Mouse (Mus musculus) liver, embryonic 12.5 days (tissue): ENCODE measurements around the gene Kat2a. TPM values are rescaled to one million over a fixed set of nuclear protein-coding genes. Genes with fewer than 3 reads are reported as not detected.
A peak's percentile ranks its signal among the peaks of the same experiment; 100 is the strongest.

ENCODE experiments used
- ATAC-seq: fragments of 200-750 bp; cut with Nextera tagmentation; 2 replicates; pipeline ENCODE4 v1.8.0; 2017; ENCODE audit warnings: moderate number of reproducible peaks, mild to moderate bottlenecking, moderate library complexity
- H3K27ac ChIP-seq: fragments of 300-500 bp; sonication (generic); 2 replicates; pipeline ENCODE4 v1.5.1; 2016; ENCODE audit warnings: mild to moderate bottlenecking
- H3K27me3 ChIP-seq: fragments of 300-500 bp; sonication (generic); replicated peaks from 2 replicates; pipeline ENCODE4 v1.6.1; 2016; ENCODE audit warnings: mild to moderate bottlenecking, moderate library complexity
- H3K36me3 ChIP-seq: fragments of 300-500 bp; sonication (generic); 2 replicates; pipeline ENCODE4 v1.6.1; 2016; ENCODE audit warnings: mild to moderate bottlenecking, moderate library complexity
- H3K4me1 ChIP-seq: fragments of 300-500 bp; sonication (generic); 2 replicates; pipeline ENCODE4 v1.6.1; 2016
- H3K4me2 ChIP-seq: fragments of 300-500 bp; sonication (generic); 2 replicates; pipeline ENCODE4 v1.6.1; 2016; ENCODE audit warnings: mild to moderate bottlenecking, moderate library complexity
- H3K4me3 ChIP-seq: fragments of 300-500 bp; sonication (generic); 2 replicates; pipeline ENCODE4 v1.5.1; 2016; ENCODE audit warnings: mild to moderate bottlenecking, moderate library complexity
- H3K9ac ChIP-seq: fragments of 300-500 bp; sonication (generic); 2 replicates; pipeline ENCODE4 v1.6.1; 2016; ENCODE audit warnings: mild to moderate bottlenecking, moderate library complexity
- H3K9me3 ChIP-seq: fragments of 300-500 bp; sonication (generic); replicated peaks from 2 replicates; pipeline ENCODE4 v1.6.1; 2016; ENCODE audit warnings: mild to moderate bottlenecking, moderate library complexity
- WGBS: fragments of 180-500 bp; shearing (Covaris S2); methylation state at CpG from one replicate; pipeline ENCODE4 v1.1.7; 2016; ENCODE audit not compliant: insufficient replicate concordance; 5-methylcytosine and 5-hydroxymethylcytosine counted together
- polyA plus RNA-seq: library from polyadenylated mRNA; unstranded; fragments of >200 nt; fragmentation: Nextera tagmentation; extraction: Ambion mirVana; gene quantifications from 2 replicates; pipeline ENCODE4 v1.2.1, GENCODE M21; 2016

Gene Kat2a
- polyA plus RNA-seq, 1 experiment from 2014 or later, result 39.4 TPM

DNA sequence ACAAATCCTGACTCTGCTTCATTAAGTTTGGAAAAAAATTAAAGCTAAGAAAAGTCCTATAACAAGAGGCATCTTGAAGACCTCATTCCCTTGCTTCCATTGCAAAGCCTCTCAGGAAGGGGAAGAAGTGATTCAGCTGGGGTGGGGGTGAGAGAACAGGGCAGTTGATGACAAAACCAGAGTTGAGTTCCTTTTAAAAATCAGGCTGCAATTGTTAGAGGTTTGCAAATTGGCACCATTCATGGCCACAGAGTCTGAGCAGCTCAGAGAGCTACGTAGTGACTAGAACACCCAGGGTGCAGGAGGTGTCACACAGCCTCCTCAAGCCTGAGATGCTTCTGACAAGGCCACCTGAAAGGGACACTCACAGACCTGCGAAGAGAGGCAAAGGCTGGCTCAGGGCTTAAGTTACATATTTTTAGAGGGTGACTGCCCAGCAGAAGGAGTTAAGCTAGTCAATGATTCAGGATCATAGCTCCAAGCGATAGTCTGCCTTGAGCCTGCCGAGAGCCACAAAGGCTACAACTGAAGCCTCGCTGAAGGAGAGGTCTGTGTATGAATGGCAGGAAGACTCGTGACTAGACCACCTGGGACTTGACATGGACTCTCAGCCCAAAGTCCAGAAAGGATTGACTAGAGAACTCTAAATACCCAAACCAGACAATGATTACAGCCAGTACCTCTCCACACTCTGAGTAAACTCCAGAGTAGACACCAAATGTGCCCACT, 18.4 kb upstream of the Kat2a start:
- 72% methylated on average over 6 of the region's 6 CpGs for WGBS
- Histone ChIP-seq H3K27ac (0 out of 2 replicates have a peak overlapping the region, but pooled peaks have one; percentile 8), H3K4me1 (peaks cover 84% of the 10 kb centered on the region), H3K27me3 (no peaks in the 10 kb centered on the region), H3K9ac (no peak overlapping the region), H3K36me3 (peaks cover 63% of the 10 kb centered on the region), H3K4me3 (no peak overlapping the region), H3K9me3 (no peaks in the 10 kb centered on the region), H3K4me2 (no peak overlapping the region)
- ATAC-seq, result no peak

- H3K27me3 ChIP-seq, result no peaks in the 10 kb centered on the region
- no peak overlapping the region for H3K4me3 ChIP-seq
- H3K27ac ChIP-seq, result no peak overlapping the region
- no peak overlapping the region for H3K9ac ChIP-seq
- peaks cover 84% of the 10 kb centered on the region for H3K4me1 ChIP-seq
- 43% methylated on average over 4 of the region's 4 CpGs for WGBS
- no peak for ATAC-seq
- peaks cover 64% of the 10 kb centered on the region for H3K36me3 ChIP-seq
- no peaks in the 10 kb centered on the region for H3K9me3 ChIP-seq
- no peak overlapping the region for H3K4me2 ChIP-seq
Observed at GRCm38 (mm10) chr11:100729976-100730375, 17.7 kb upstream of the Kat2a start.

DNA sequence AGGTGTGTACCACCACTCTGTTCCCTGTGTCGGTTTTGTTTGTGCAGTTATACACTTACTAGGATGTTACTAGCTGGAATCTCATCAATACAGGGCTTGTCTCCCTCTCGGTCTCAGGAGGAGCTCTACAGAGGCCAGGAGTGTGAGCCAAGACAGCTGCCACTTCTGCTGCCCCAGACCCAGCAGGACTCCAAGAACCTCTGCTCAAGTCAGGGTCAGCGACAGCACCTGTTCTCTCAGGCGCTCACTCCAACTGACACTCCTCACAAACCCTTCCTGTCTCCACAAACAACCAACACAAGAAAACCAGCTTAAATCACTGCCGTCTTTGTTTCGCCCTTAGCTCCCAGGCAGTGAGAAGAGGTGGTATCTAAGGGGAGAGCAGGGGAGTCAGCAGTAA, 16.3 kb upstream of the Kat2a start:
- 87% methylated on average over 6 of the region's 6 CpGs for WGBS
- H3K27me3 ChIP-seq, result no peaks in the 10 kb centered on the region

DNA sequence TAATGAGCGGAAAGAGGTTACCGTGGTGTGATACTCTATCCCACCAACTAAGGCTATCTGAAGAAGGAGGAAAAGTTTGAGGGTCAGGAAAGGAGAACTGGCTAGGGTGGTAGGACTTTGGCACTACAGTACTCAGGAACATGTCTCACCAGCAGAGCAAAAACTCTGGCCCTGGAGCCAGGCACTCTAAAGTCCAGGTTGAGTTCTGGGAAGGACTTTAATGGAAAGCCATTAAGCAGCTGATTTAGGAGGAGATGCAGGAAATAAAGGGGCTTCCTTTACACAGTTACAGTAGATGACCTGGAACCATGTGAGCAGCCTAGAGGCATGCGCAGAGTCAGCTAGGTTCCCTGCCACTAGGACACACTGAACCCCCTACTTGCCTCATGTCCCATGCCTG, 14.9 kb upstream of the Kat2a start:
- H3K4me3 ChIP-seq, result no peak overlapping the region
- H3K27me3 ChIP-seq, result no peaks in the 10 kb centered on the region
- H3K9me3 ChIP-seq, result no peaks in the 10 kb centered on the region
- peaks cover 58% of the 10 kb centered on the region for H3K36me3 ChIP-seq
- ATAC-seq, result no peak
- H3K4me1 ChIP-seq, result peaks cover 83% of the 10 kb centered on the region
- no peak overlapping the region for H3K9ac ChIP-seq
- 95% methylated on average over 3 of the region's 3 CpGs for WGBS
- H3K27ac ChIP-seq, result no peak overlapping the region
- H3K4me2 ChIP-seq, result no peak overlapping the region

More for the DNA sequence above, 16.3 kb upstream of the Kat2a start:
- Histone ChIP-seq H3K4me1 (peaks cover 83% of the 10 kb centered on the region), H3K36me3 (peaks cover 66% of the 10 kb centered on the region), H3K9ac (no peak overlapping the region), H3K9me3 (no peaks in the 10 kb centered on the region), H3K4me3 (no peak overlapping the region), H3K27ac (no peak overlapping the region), H3K4me2 (no peak overlapping the region)
- no peak for ATAC-seq

- H3K4me2 ChIP-seq, result peak overlapping the region; percentile 22; the same call in 1 of the 2 replicates
- no peak overlapping the region; the same call in 1 of the 2 replicates for H3K9ac ChIP-seq
- H3K4me3 ChIP-seq, result no peak overlapping the region
- ATAC-seq, result peak; percentile 52; the same call in 1 of the 2 replicates
- H3K9me3 ChIP-seq, result no peaks in the 10 kb centered on the region
- 21% methylated on average over 5 of the region's 5 CpGs for WGBS
- H3K4me1 ChIP-seq, result peaks cover 83% of the 10 kb centered on the region
- H3K27me3 ChIP-seq, result no peaks in the 10 kb centered on the region
- peaks cover 62% of the 10 kb centered on the region for H3K36me3 ChIP-seq
- H3K27ac ChIP-seq, result peak overlapping the region; percentile 78
Observed at GRCm38 (mm10) chr11:100724919-100725512, 12.8 kb upstream of the Kat2a start.

- H3K36me3 ChIP-seq, result peaks cover 63% of the 10 kb centered on the region
- ATAC-seq, result peak; percentile 22; the same call in 1 of the 2 replicates
- H3K27ac ChIP-seq, result peak overlapping the region; percentile 74
- peaks cover 74% of the 10 kb centered on the region for H3K4me1 ChIP-seq
- WGBS, result 33% methylated on average over 2 of the region's 2 CpGs
- H3K9ac ChIP-seq, result peak overlapping the region; percentile 24; the same call in 1 of the 2 replicates
- H3K27me3 ChIP-seq, result no peaks in the 10 kb centered on the region
- H3K4me2 ChIP-seq, result peak overlapping the region; percentile 42
- H3K9me3 ChIP-seq, result no peaks in the 10 kb centered on the region
- H3K4me3 ChIP-seq, result no peak overlapping the region
Observed at GRCm38 (mm10) chr11:100722493-100723028, 10.3 kb upstream of the Kat2a start.

DNA sequence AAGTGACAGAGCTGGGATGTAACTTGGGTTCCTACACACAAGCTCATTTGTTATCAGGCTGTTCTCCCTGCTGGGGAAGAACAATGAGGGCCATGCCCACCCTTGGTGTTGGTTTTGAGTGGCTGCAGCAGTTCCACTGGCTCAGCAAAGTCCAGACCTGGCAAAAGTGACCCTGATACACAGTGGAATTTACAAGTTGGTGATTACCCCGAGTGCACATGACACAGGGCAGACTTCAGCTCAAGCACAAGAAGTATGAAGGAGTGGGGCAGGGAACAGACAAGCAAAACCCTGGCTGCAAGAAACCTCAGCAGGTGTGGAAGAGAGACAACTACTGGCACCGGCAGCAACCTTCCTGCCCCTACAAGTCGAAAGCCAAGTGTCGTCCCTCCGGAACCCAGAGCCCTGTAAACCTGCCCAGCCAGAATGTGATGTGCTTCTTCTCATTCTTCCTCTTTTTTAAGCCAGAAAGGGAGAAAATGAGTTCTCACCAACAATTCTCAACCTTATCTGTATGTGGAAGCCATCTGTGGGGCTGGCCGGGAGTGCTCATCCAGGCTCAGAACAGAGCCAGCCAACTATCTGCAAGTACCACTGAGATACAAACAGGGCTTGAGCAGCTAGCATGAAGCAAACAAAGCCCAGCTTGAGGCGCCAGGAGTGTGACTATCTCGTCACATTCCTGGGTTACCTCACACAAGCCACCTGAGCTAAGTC, 9.7 kb upstream of the Kat2a start:
- Histone ChIP-seq H3K36me3 (peaks cover 65% of the 10 kb centered on the region), H3K27me3 (no peaks in the 10 kb centered on the region), H3K9ac (peak overlapping the region; percentile 25), H3K4me2 (peak overlapping the region; percentile 42), H3K9me3 (no peaks in the 10 kb centered on the region), H3K4me3 (no peak overlapping the region), H3K4me1 (peaks cover 68% of the 10 kb centered on the region), H3K27ac (peak overlapping the region; percentile 74)
- 23% methylated on average over 8 of the region's 8 CpGs for WGBS
- ATAC-seq, result peak; percentile 75

DNA sequence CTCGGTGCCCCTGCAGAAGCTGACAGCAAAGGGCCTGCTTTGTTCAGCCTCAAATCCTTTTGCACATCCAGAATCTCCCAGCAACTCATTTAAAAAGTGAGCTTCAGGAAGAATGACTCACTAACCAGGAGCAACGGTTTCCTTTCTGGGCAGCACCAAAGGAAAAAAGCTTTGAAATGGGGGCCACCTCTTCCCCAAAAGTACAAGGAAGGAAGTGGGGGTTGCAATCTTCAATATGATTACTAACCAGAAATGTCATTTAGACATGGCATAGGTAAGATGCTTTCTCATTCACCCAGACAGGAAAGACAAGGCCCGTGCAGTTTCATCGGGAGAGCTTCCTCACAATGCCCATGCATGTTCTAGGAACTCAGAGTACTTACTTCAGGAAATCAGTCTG, 9.0 kb upstream of the Kat2a start:
- Histone ChIP-seq H3K9ac (peak overlapping the region; percentile 30; the same call in 1 of the 2 replicates), H3K9me3 (no peaks in the 10 kb centered on the region)
- 29% methylated on average over 4 of the region's 4 CpGs for WGBS

GRCm38 (mm10) chr11:100720345-100720744, 8.1 kb upstream of the Kat2a start:
- Histone ChIP-seq H3K27ac (peak overlapping the region; percentile 74), H3K4me2 (0 out of 2 replicates have a peak overlapping the region, but pooled peaks have one; percentile 42), H3K36me3 (peaks cover 79% of the 10 kb centered on the region), H3K9me3 (no peaks in the 10 kb centered on the region), H3K4me1 (peaks cover 58% of the 10 kb centered on the region), H3K27me3 (no peaks in the 10 kb centered on the region), H3K4me3 (no peak overlapping the region), H3K9ac (no peak overlapping the region)
- 37% methylated on average over 5 of the region's 5 CpGs for WGBS
- no peak for ATAC-seq

More for the DNA sequence above, 9.0 kb upstream of the Kat2a start:
- Histone ChIP-seq H3K4me2 (0 out of 2 replicates have a peak overlapping the region, but pooled peaks have one; percentile 42), H3K27me3 (no peaks in the 10 kb centered on the region), H3K4me1 (peaks cover 67% of the 10 kb centered on the region), H3K36me3 (peaks cover 71% of the 10 kb centered on the region), H3K27ac (peak overlapping the region; percentile 74), H3K4me3 (no peak overlapping the region)
- no peak for ATAC-seq

GRCm38 (mm10) chr11:100719893-100720292, 7.6 kb upstream of the Kat2a start:
- H3K27ac ChIP-seq, result peak overlapping the region; percentile 16; the same call in 1 of the 2 replicates
- ATAC-seq, result no peak
- H3K9me3 ChIP-seq, result no peaks in the 10 kb centered on the region
- WGBS, result 79% methylated on average over 11 of the region's 11 CpGs
- no peaks in the 10 kb centered on the region for H3K27me3 ChIP-seq
- peaks cover 79% of the 10 kb centered on the region for H3K36me3 ChIP-seq
- H3K9ac ChIP-seq, result no peak overlapping the region
- no peak overlapping the region for H3K4me2 ChIP-seq
- H3K4me3 ChIP-seq, result no peak overlapping the region
- peaks cover 56% of the 10 kb centered on the region for H3K4me1 ChIP-seq

- H3K27ac ChIP-seq, result no peak overlapping the region
- no peak overlapping the region for H3K4me2 ChIP-seq
- H3K36me3 ChIP-seq, result peaks cover 77% of the 10 kb centered on the region
- H3K9me3 ChIP-seq, result no peaks in the 10 kb centered on the region
- no peak overlapping the region for H3K9ac ChIP-seq
- no peaks in the 10 kb centered on the region for H3K27me3 ChIP-seq
- 77% methylated on average over 3 of the region's 3 CpGs for WGBS
- H3K4me1 ChIP-seq, result peaks cover 56% of the 10 kb centered on the region
- H3K4me3 ChIP-seq, result no peak overlapping the region
- ATAC-seq, result no peak
Observed at GRCm38 (mm10) chr11:100719312-100719711, 7.0 kb upstream of the Kat2a start.
